Mouse (Mus musculus): ENCODE measurements around the gene G6pc3. TPM values are rescaled to one million over a fixed set of nuclear protein-coding genes. Genes with fewer than 3 reads are reported as not detected.

Gene G6pc3
- polyA plus RNA-seq, 1 experiment from 2014 or later: 37.4 TPM

DNA sequence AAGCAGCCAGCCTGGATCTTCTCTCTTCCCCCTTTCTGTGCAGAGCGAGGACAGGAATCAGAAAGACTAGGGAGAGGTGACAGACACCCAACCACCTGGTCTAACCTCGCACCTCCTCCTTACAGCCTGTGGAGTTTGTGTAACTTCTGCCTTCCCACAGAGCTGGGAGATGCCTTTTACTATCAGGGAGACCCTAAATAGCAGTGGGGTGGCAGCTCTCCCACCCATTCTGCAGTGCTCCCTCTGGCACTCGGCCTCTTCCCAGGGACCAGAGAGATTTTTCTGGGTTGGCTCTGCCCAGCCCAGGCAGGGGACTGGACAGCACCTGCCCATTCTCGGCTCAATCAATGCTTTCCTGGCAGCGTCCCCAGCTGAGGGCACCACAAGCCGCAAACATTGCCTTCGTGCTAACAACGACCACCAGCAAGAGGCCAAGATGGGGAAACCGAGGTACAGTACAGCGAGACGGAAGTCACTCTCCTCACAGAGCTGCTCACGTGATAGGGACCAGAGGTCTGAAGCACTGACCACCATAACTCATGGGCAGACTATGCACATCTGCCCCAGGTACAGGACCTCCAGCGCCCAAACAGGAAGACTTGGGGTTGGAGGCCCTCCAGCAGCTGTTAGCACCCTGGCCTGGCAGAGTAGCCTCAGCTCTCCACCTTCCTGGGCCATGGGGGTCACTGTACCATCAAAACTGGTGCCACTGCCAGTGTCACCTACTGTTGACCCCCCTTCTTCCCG, 30.0 kb downstream of the G6pc3 start:
- Histone ChIP-seq H3K27me3 (replicated peaks; ENCODE audit: control insufficient read depth, insufficient read depth, low read length) (no peaks in the 10 kb centered on the region), H3K9me3 (ENCODE audit: control insufficient read depth, low read length) (no peaks in the 10 kb centered on the region), H3K9ac (ENCODE audit: low read length) (0 out of 2 replicates have a peak overlapping the region, but pooled peaks have one; percentile 20), H3K4me3 (ENCODE audit: low read depth, low read length) (peak overlapping the region; percentile 52; the same call in 1 of the 2 replicates), H3K36me3 (ENCODE audit: control insufficient read depth, insufficient read depth, low read length) (0 out of 2 replicates have a peak, but pooled peaks cover 3% of the 10 kb centered on the region), H3K27ac (ENCODE audit: low read depth) (peak overlapping the region; percentile 87), H3K4me2 (ENCODE audit: low read length) (peak overlapping the region; percentile 91), H3K4me1 (replicated peaks; ENCODE audit: control insufficient read depth, insufficient read depth, low read length) (peaks cover 76% of the 10 kb centered on the region)
- DNase-seq (ENCODE audit: low spot score) (no peak), ATAC-seq (replicated peaks; ENCODE audit: low FRiP score, low TSS enrichment, low read depth) (no peak; the same call in 1 of the 2 replicates)
- WGBS: 52% methylated on average over 14 of the region's 14 CpGs

GRCm38 (mm10) chr11:102219994-102220346, 30.6 kb downstream of the G6pc3 start:
- ATAC-seq (replicated peaks; ENCODE audit: low FRiP score, low TSS enrichment, low read depth): no peak
- H3K9ac ChIP-seq (ENCODE audit: low read length): no peak overlapping the region
- no peak overlapping the region for H3K4me2 ChIP-seq (ENCODE audit: low read length)

GRCm38 (mm10) chr11:102220451-102220850, 31.0 kb downstream of the G6pc3 start:
- WGBS: 56% methylated on average over 6 of the region's 6 CpGs
- Histone ChIP-seq H3K4me1 (replicated peaks; ENCODE audit: control insufficient read depth, insufficient read depth, low read length) (peaks cover 75% of the 10 kb centered on the region), H3K4me3 (ENCODE audit: low read depth, low read length) (no peak overlapping the region), H3K9ac (ENCODE audit: low read length) (no peak overlapping the region), H3K27me3 (replicated peaks; ENCODE audit: control insufficient read depth, insufficient read depth, low read length) (no peaks in the 10 kb centered on the region), H3K27ac (ENCODE audit: low read depth) (no peak overlapping the region), H3K9me3 (ENCODE audit: control insufficient read depth, low read length) (no peaks in the 10 kb centered on the region), H3K36me3 (ENCODE audit: control insufficient read depth, insufficient read depth, low read length) (0 out of 2 replicates have a peak, but pooled peaks cover 5% of the 10 kb centered on the region), H3K4me2 (ENCODE audit: low read length) (no peak overlapping the region)
- ATAC-seq (replicated peaks; ENCODE audit: low FRiP score, low TSS enrichment, low read depth) (no peak), DNase-seq (ENCODE audit: low spot score) (no peak)

More at GRCm38 (mm10) chr11:102219994-102220346, 30.6 kb downstream of the G6pc3 start:
- no peak for DNase-seq (ENCODE audit: low spot score)
- Histone ChIP-seq H3K9me3 (ENCODE audit: control insufficient read depth, low read length) (no peaks in the 10 kb centered on the region), H3K36me3 (ENCODE audit: control insufficient read depth, insufficient read depth, low read length) (0 out of 2 replicates have a peak, but pooled peaks cover 5% of the 10 kb centered on the region), H3K27me3 (replicated peaks; ENCODE audit: control insufficient read depth, insufficient read depth, low read length) (no peaks in the 10 kb centered on the region), H3K4me3 (ENCODE audit: low read depth, low read length) (no peak overlapping the region), H3K27ac (ENCODE audit: low read depth) (peak overlapping the region; percentile 87; the same call in 1 of the 2 replicates), H3K4me1 (replicated peaks; ENCODE audit: control insufficient read depth, insufficient read depth, low read length) (peaks cover 76% of the 10 kb centered on the region)
- 51% methylated on average over 4 of the region's 4 CpGs for WGBS

- peaks cover 74% of the 10 kb centered on the region for H3K4me1 ChIP-seq (replicated peaks; ENCODE audit: control insufficient read depth, insufficient read depth, low read length)
- H3K27ac ChIP-seq (ENCODE audit: low read depth): no peak overlapping the region
- WGBS: 83% methylated on average over 8 of the region's 8 CpGs
- 0 out of 2 replicates have a peak, but pooled peaks cover 5% of the 10 kb centered on the region for H3K36me3 ChIP-seq (ENCODE audit: control insufficient read depth, insufficient read depth, low read length)
- ATAC-seq (replicated peaks; ENCODE audit: low FRiP score, low TSS enrichment, low read depth): no peak
- H3K9ac ChIP-seq (ENCODE audit: low read length): no peak overlapping the region
- DNase-seq (ENCODE audit: low spot score): no peak
- no peaks in the 10 kb centered on the region for H3K27me3 ChIP-seq (replicated peaks; ENCODE audit: control insufficient read depth, insufficient read depth, low read length)
- no peaks in the 10 kb centered on the region for H3K9me3 ChIP-seq (ENCODE audit: control insufficient read depth, low read length)
- no peak overlapping the region for H3K4me2 ChIP-seq (ENCODE audit: low read length)
- no peak overlapping the region for H3K4me3 ChIP-seq (ENCODE audit: low read depth, low read length)
Measured at GRCm38 (mm10) chr11:102221243-102221953, 32.0 kb downstream of the G6pc3 start.

DNA sequence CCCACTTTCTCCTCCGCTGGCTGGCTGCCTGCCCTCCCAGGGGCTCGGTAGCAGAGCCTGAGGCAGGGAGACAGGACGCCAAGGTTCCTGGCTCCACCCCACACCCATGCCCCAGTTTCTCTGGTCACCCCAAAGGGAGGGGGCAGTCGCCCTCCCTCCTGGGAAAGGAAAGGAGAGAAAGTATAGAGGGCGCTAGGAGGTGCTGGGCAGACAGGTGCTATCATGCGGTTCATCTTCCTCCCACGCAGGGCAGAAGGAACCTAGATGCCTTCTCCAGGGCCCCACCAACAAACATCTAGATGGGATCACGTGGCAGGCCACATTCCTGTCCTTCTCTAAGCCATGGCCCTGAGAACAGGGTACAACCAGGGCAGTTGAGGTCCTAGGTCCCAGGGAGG, 32.5 kb downstream of the G6pc3 start:
- Histone ChIP-seq H3K4me2 (ENCODE audit: low read length) (no peak overlapping the region), H3K9ac (ENCODE audit: low read length) (no peak overlapping the region), H3K4me1 (replicated peaks; ENCODE audit: control insufficient read depth, insufficient read depth, low read length) (peaks cover 74% of the 10 kb centered on the region), H3K4me3 (ENCODE audit: low read depth, low read length) (no peak overlapping the region), H3K27me3 (replicated peaks; ENCODE audit: control insufficient read depth, insufficient read depth, low read length) (no peaks in the 10 kb centered on the region), H3K36me3 (ENCODE audit: control insufficient read depth, insufficient read depth, low read length) (0 out of 2 replicates have a peak, but pooled peaks cover 5% of the 10 kb centered on the region), H3K9me3 (ENCODE audit: control insufficient read depth, low read length) (no peaks in the 10 kb centered on the region), H3K27ac (ENCODE audit: low read depth) (no peak overlapping the region)
- ATAC-seq (replicated peaks; ENCODE audit: low FRiP score, low TSS enrichment, low read depth) (no peak), DNase-seq (ENCODE audit: low spot score) (no peak)
- WGBS: 76% methylated on average over 8 of the region's 8 CpGs

GRCm38 (mm10) chr11:102223166-102223565, 33.7 kb downstream of the G6pc3 start:
- 31% methylated on average over 6 of the region's 6 CpGs for WGBS
- no peaks in the 10 kb centered on the region for H3K27me3 ChIP-seq (replicated peaks; ENCODE audit: control insufficient read depth, insufficient read depth, low read length)
- 0 out of 2 replicates have a peak, but pooled peaks cover 5% of the 10 kb centered on the region for H3K36me3 ChIP-seq (ENCODE audit: control insufficient read depth, insufficient read depth, low read length)
- H3K4me1 ChIP-seq (replicated peaks; ENCODE audit: control insufficient read depth, insufficient read depth, low read length): peaks cover 74% of the 10 kb centered on the region
- no peaks in the 10 kb centered on the region for H3K9me3 ChIP-seq (ENCODE audit: control insufficient read depth, low read length)
- no peak overlapping the region for H3K27ac ChIP-seq (ENCODE audit: low read depth)
- no peak overlapping the region for H3K9ac ChIP-seq (ENCODE audit: low read length)
- DNase-seq (ENCODE audit: low spot score): peak; percentile 86
- ATAC-seq (replicated peaks; ENCODE audit: low FRiP score, low TSS enrichment, low read depth): no peak
- H3K4me3 ChIP-seq (ENCODE audit: low read depth, low read length): no peak overlapping the region
- no peak overlapping the region for H3K4me2 ChIP-seq (ENCODE audit: low read length)

- Histone ChIP-seq H3K9ac (ENCODE audit: low read length) (no peak overlapping the region), H3K4me3 (ENCODE audit: low read depth, low read length) (0 out of 2 replicates have a peak overlapping the region, but pooled peaks have one; percentile 16), H3K4me1 (replicated peaks; ENCODE audit: control insufficient read depth, insufficient read depth, low read length) (peaks cover 68% of the 10 kb centered on the region)
Measured at GRCm38 (mm10) chr11:102224686-102225085, 35.3 kb downstream of the G6pc3 start.

DNA sequence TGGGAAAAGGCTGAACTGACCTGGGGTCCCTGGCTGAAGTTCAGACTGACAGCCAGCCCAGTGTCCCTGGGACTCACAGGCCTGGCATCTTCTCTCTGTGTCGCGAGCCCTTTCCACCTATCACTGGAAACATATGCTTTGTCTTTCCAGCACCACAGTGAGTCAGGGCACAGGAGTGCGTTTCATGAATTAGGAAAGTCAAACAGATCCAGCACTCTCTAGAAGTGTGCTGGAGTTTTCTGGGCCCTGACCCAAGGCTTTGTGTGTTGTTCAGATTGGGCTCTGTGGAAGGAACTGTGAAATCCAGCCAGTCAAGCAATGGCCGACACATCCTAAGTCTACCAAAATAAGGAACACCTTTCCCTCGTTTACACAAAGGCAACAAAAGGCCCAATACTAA, 35.8 kb downstream of the G6pc3 start:
- H3K27me3 ChIP-seq (replicated peaks; ENCODE audit: control insufficient read depth, insufficient read depth, low read length): no peaks in the 10 kb centered on the region
- H3K4me1 ChIP-seq (replicated peaks; ENCODE audit: control insufficient read depth, insufficient read depth, low read length): peaks cover 62% of the 10 kb centered on the region
- peak overlapping the region; percentile 46; the same call in 1 of the 2 replicates for H3K4me2 ChIP-seq (ENCODE audit: low read length)
- 0 out of 2 replicates have a peak, but pooled peaks cover 5% of the 10 kb centered on the region for H3K36me3 ChIP-seq (ENCODE audit: control insufficient read depth, insufficient read depth, low read length)
- no peak overlapping the region for H3K27ac ChIP-seq (ENCODE audit: low read depth)
- H3K9ac ChIP-seq (ENCODE audit: low read length): no peak overlapping the region
- H3K9me3 ChIP-seq (ENCODE audit: control insufficient read depth, low read length): no peaks in the 10 kb centered on the region
- WGBS: 62% methylated on average over 5 of the region's 5 CpGs
- no peak for DNase-seq (ENCODE audit: low spot score)
- no peak overlapping the region for H3K4me3 ChIP-seq (ENCODE audit: low read depth, low read length)
- ATAC-seq (replicated peaks; ENCODE audit: low FRiP score, low TSS enrichment, low read depth): no peak

More at GRCm38 (mm10) chr11:102224686-102225085, 35.3 kb downstream of the G6pc3 start:
- no peak for DNase-seq (ENCODE audit: low spot score)
- Histone ChIP-seq H3K4me2 (ENCODE audit: low read length) (peak overlapping the region; percentile 46), H3K36me3 (ENCODE audit: control insufficient read depth, insufficient read depth, low read length) (0 out of 2 replicates have a peak, but pooled peaks cover 5% of the 10 kb centered on the region), H3K27me3 (replicated peaks; ENCODE audit: control insufficient read depth, insufficient read depth, low read length) (no peaks in the 10 kb centered on the region), H3K9me3 (ENCODE audit: control insufficient read depth, low read length) (no peaks in the 10 kb centered on the region), H3K27ac (ENCODE audit: low read depth) (no peak overlapping the region)
- no peak for ATAC-seq (replicated peaks; ENCODE audit: low FRiP score, low TSS enrichment, low read depth)
- WGBS: 13% methylated on average over 22 of the region's 22 CpGs
